Mouse (Mus musculus): ENCODE results near the gene Pax6. TPM values are rescaled to one million over a fixed set of nuclear protein-coding genes. Genes with fewer than 3 reads are reported as not detected.

Pax6 gene
- polyA plus RNA-seq (2016; fragmentation: Nextera tagmentation; extraction: Ambion mirVana): 0.28 and 0.46 TPM in 2 replicates

GRCm38 (mm10) chr2:105668271-105669270 lies at the start of gene Pax6:
TSS of gene Pax6 (plus strand) at chr2:105668900.
- Histone ChIP-seq H3K4me1 (replicated peaks) (peaks cover 23% of the 10 kb centered on the region), H3K4me3 (peak within 1 kb of the TSS; percentile 26), H3K27ac (ENCODE audit: poor library complexity, severe bottlenecking) (no peak within 1 kb of the TSS), H3K9me3 (replicated peaks) (no peaks in the 10 kb centered on the region), H3K27me3 (replicated peaks) (peaks cover 100% of the 10 kb centered on the region), H3K36me3 (no peaks in the 10 kb centered on the region), H3K4me2 (peak within 1 kb of the TSS; percentile 37), H3K9ac (no peak within 1 kb of the TSS)
- 1% methylated on average over 44 of the region's 44 CpGs for WGBS
- ATAC-seq (ENCODE audit: insufficient number of reproducible peaks, low FRiP score): no peak

- no peak overlapping the region for H3K4me2 ChIP-seq
- H3K9me3 ChIP-seq (replicated peaks): no peaks in the 10 kb centered on the region
- H3K4me1 ChIP-seq (replicated peaks): no peaks in the 10 kb centered on the region
- 81% methylated on average over 2 of the region's 2 CpGs for WGBS
- H3K27ac ChIP-seq (ENCODE audit: poor library complexity, severe bottlenecking): no peak overlapping the region
- H3K36me3 ChIP-seq: no peaks in the 10 kb centered on the region
- no peak for ATAC-seq (ENCODE audit: insufficient number of reproducible peaks, low FRiP score)
- no peak overlapping the region for H3K4me3 ChIP-seq
- peaks cover 49% of the 10 kb centered on the region for H3K27me3 ChIP-seq (replicated peaks)
- H3K9ac ChIP-seq: no peak overlapping the region
These were observed 19.8 kb upstream of the Pax6 start for GRCm38 (mm10) chr2:105648933-105649332.

- H3K4me2 ChIP-seq: no peak overlapping the region
- 74% methylated on average over 8 of the region's 8 CpGs for WGBS
- H3K9ac ChIP-seq: no peak overlapping the region
- H3K4me3 ChIP-seq: no peak overlapping the region
- ATAC-seq (ENCODE audit: insufficient number of reproducible peaks, low FRiP score): no peak
- no peak overlapping the region for H3K27ac ChIP-seq (ENCODE audit: poor library complexity, severe bottlenecking)
- peaks cover 87% of the 10 kb centered on the region for H3K27me3 ChIP-seq (replicated peaks)
- peaks cover 12% of the 10 kb centered on the region for H3K4me1 ChIP-seq (replicated peaks)
- H3K9me3 ChIP-seq (replicated peaks): no peaks in the 10 kb centered on the region
- no peaks in the 10 kb centered on the region for H3K36me3 ChIP-seq
These were observed 12.2 kb upstream of the Pax6 start for GRCm38 (mm10) chr2:105656456-105656855.

- H3K27ac ChIP-seq (ENCODE audit: poor library complexity, severe bottlenecking): no peak overlapping the region
- H3K27me3 ChIP-seq (replicated peaks): peaks cover 89% of the 10 kb centered on the region
- no peak overlapping the region for H3K9ac ChIP-seq
- no peak for ATAC-seq (ENCODE audit: insufficient number of reproducible peaks, low FRiP score)
- H3K9me3 ChIP-seq (replicated peaks): no peaks in the 10 kb centered on the region
- peak overlapping the region; percentile 34 for H3K4me3 ChIP-seq
- peaks cover 12% of the 10 kb centered on the region for H3K4me1 ChIP-seq (replicated peaks)
- H3K4me2 ChIP-seq: peak overlapping the region; percentile 52
- no peaks in the 10 kb centered on the region for H3K36me3 ChIP-seq
- WGBS: 11% methylated on average over 9 of the region's 9 CpGs
These were observed 9.3 kb upstream of the Pax6 start for GRCm38 (mm10) chr2:105659350-105659749.

- H3K4me3 ChIP-seq: peak overlapping the region; percentile 34
- no peaks in the 10 kb centered on the region for H3K36me3 ChIP-seq
- no peak overlapping the region for H3K9ac ChIP-seq
- peaks cover 12% of the 10 kb centered on the region for H3K4me1 ChIP-seq (replicated peaks)
- no peak for ATAC-seq (ENCODE audit: insufficient number of reproducible peaks, low FRiP score)
- peaks cover 93% of the 10 kb centered on the region for H3K27me3 ChIP-seq (replicated peaks)
- 1% methylated on average over 41 of the region's 41 CpGs for whole genome bisulfite sequencing
- peak overlapping the region; percentile 52 for H3K4me2 ChIP-seq
- H3K9me3 ChIP-seq (replicated peaks): no peaks in the 10 kb centered on the region
- no peak overlapping the region for H3K27ac ChIP-seq (ENCODE audit: poor library complexity, severe bottlenecking)
These were observed 8.5 kb upstream of the Pax6 start for GRCm38 (mm10) chr2:105659926-105660873.

- no peak overlapping the region for H3K27ac ChIP-seq (ENCODE audit: poor library complexity, severe bottlenecking)
- peak overlapping the region; percentile 34; the same call in 1 of the 2 replicates for H3K4me3 ChIP-seq
- H3K36me3 ChIP-seq: no peaks in the 10 kb centered on the region
- 2% methylated on average over 26 of the region's 26 CpGs for whole genome bisulfite sequencing
- no peaks in the 10 kb centered on the region for H3K9me3 ChIP-seq (replicated peaks)
- ATAC-seq (ENCODE audit: insufficient number of reproducible peaks, low FRiP score): no peak
- H3K9ac ChIP-seq: no peak overlapping the region
- peak overlapping the region; percentile 52 for H3K4me2 ChIP-seq
- H3K4me1 ChIP-seq (replicated peaks): peaks cover 12% of the 10 kb centered on the region
- H3K27me3 ChIP-seq (replicated peaks): peaks cover 94% of the 10 kb centered on the region
These were observed 7.7 kb upstream of the Pax6 start for GRCm38 (mm10) chr2:105660874-105661622.

- 2% methylated on average over 18 of the region's 18 CpGs for WGBS
- no peak for ATAC-seq (ENCODE audit: insufficient number of reproducible peaks, low FRiP score)
- H3K4me2 ChIP-seq: no peak overlapping the region
- no peaks in the 10 kb centered on the region for H3K36me3 ChIP-seq
- H3K4me3 ChIP-seq: no peak overlapping the region
- H3K9me3 ChIP-seq (replicated peaks): no peaks in the 10 kb centered on the region
- no peak overlapping the region for H3K9ac ChIP-seq
- H3K27ac ChIP-seq (ENCODE audit: poor library complexity, severe bottlenecking): no peak overlapping the region
- H3K4me1 ChIP-seq (replicated peaks): peaks cover 12% of the 10 kb centered on the region
- H3K27me3 ChIP-seq (replicated peaks): peaks cover 95% of the 10 kb centered on the region
These were observed 7.1 kb upstream of the Pax6 start for GRCm38 (mm10) chr2:105661623-105662066.

GRCm38 (mm10) chr2:105662121-105662520 lies 6.6 kb upstream of the Pax6 start:
- 5% methylated on average over 16 of the region's 16 CpGs for WGBS

GRCm38 (mm10) chr2:105662606-105663005 lies 6.1 kb upstream of the Pax6 start:
- WGBS: 9% methylated on average over 7 of the region's 7 CpGs
- Histone ChIP-seq H3K4me3 (no peak overlapping the region), H3K9ac (no peak overlapping the region), H3K36me3 (no peaks in the 10 kb centered on the region), H3K27me3 (replicated peaks) (peaks cover 95% of the 10 kb centered on the region), H3K4me1 (replicated peaks) (peaks cover 19% of the 10 kb centered on the region), H3K4me2 (no peak overlapping the region), H3K9me3 (replicated peaks) (no peaks in the 10 kb centered on the region), H3K27ac (ENCODE audit: poor library complexity, severe bottlenecking) (no peak overlapping the region)
- no peak for ATAC-seq (ENCODE audit: insufficient number of reproducible peaks, low FRiP score)

More at GRCm38 (mm10) chr2:105662121-105662520, 6.6 kb upstream of the Pax6 start:
- ATAC-seq (ENCODE audit: insufficient number of reproducible peaks, low FRiP score): no peak
- no peak overlapping the region for H3K4me2 ChIP-seq
- no peaks in the 10 kb centered on the region for H3K9me3 ChIP-seq (replicated peaks)
- peaks cover 95% of the 10 kb centered on the region for H3K27me3 ChIP-seq (replicated peaks)
- H3K4me3 ChIP-seq: no peak overlapping the region
- H3K9ac ChIP-seq: no peak overlapping the region
- no peaks in the 10 kb centered on the region for H3K36me3 ChIP-seq
- peaks cover 17% of the 10 kb centered on the region for H3K4me1 ChIP-seq (replicated peaks)
- H3K27ac ChIP-seq (ENCODE audit: poor library complexity, severe bottlenecking): no peak overlapping the region

GRCm38 (mm10) chr2:105663101-105663511 lies 5.6 kb upstream of the Pax6 start:
- Histone ChIP-seq H3K4me2 (no peak overlapping the region), H3K9ac (no peak overlapping the region), H3K4me1 (replicated peaks) (peaks cover 19% of the 10 kb centered on the region), H3K9me3 (replicated peaks) (no peaks in the 10 kb centered on the region), H3K4me3 (no peak overlapping the region), H3K27me3 (replicated peaks) (peaks cover 98% of the 10 kb centered on the region), H3K36me3 (no peaks in the 10 kb centered on the region), H3K27ac (ENCODE audit: poor library complexity, severe bottlenecking) (no peak overlapping the region)
- 2% methylated on average over 10 of the region's 10 CpGs for WGBS
- ATAC-seq (ENCODE audit: insufficient number of reproducible peaks, low FRiP score): no peak

Data from heart, embryonic 12.5 days (tissue).